Mouse (Mus musculus): ENCODE measurements around the gene Olfr102. TPM values are rescaled to one million over a fixed set of nuclear protein-coding genes. Genes with fewer than 3 reads are reported as not detected.

The Olfr102 gene
- not detected for polyA plus RNA-seq (2015; fragmentation: Illumina TruSeq; extraction: RNeasy Lipid Tissue Mini Kit (QIAGEN cat#74804); ENCODE audit: low read depth, low replicate concordance)

DNA sequence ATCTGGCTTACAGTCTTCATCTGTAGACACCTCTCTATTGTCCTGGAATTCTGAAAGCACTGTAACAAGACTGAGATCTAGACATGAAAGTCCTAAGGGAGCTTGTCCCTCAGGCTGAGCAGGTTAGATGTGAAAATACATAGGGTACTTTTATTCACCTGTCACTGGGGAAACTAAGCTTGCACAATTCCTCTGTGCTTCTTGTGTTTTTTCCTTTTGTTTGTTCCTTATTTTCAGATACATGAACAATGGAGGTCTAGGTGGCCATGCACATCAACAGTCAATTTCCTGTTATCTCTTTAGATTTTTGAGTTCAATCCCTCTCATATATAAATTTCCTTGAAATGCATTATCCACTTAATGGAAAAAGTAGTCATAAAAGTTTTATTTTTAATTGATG is at the start of gene Olfr102:
Olfr102 (minus strand) TSS at position 101 of the 400 bp plus-strand sequence.

DNA sequence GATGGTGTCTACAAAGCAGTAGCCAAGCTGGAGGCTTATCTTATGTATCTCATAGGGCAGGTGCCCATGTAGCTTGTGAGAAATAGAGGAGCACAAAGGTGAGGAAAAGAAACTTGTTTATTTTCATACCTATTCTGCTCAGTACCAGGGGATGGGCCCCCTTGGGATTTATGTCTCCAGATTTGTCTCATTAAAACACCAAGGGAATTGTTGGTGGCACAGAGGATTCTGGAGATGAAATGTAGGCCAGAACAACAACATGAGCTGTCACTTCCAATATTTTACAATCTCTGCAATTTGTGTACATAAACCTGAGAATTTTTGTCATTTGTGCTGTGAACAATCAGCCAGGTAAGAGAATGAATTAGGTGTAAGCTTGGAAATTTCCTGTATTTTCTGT is 42.4 kb upstream of the Olfr102 start, which contains the start of gene Olfr104-ps:
Olfr104-ps (plus strand) TSS at position 301 of the 400 bp plus-strand sequence.

DNA sequence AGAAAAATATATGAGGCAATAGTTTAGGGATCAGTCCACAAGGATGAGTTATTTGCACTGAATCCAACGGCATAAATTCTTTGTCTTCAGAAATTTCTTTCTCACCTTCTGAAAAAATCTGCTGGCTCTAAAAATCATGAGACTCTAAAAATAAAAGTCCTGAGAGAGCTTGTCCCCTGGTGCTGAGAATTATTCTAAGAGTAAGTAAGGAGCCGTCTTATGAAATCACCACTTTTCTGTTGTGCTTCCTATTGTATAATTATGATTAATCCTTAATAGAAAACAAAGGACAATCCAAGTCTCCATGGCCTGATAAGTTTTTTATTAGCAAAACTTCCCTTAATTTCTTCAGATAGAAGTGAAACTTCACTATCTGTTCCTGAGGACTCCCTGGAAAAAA is 22.7 kb upstream of the Olfr102 start, which contains the start of gene Olfr103:
Olfr103 (minus strand) TSS at position 101 of the 400 bp plus-strand sequence.

DNA sequence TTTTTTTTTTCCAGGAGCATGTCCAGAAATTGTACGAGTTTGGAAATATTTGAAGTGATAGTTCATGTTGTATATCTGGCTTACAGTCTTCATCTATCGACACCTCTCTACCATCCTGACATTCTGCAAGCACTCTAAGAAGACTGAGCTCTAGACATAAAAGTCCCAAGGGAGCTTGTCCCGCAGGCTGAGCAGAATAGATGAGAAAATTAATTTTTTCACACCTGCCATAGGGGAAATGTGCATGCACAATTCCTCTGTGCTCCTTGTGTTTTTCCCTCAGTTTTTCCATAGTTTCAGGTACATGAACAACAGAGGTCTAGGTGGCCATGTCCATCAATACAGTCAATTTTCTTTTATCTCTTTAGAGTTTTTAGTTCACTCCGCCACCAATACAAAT is 12.6 kb downstream of the Olfr102 start, which contains the start of gene Olfr101:
Olfr101 (minus strand) TSS at position 101 of the 400 bp plus-strand sequence.

DNA sequence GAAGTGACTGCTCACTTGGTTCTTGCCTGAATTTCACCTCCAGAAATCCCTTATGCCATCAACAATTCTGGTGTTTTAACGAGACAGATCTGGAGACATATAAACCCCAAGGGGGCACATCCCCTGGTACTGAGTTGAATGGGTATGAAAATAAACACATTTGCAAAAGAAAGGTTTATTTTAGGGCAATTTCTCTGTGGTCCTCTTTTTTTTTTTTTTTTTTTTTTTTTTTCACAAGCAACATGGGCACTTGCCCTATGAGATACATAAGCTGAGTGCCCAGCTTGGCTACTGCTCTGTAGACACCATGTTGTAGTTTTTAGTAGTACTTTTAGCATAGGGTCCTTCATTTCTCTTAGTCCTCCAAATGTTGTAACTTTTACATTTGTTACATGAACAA is 33.5 kb downstream of the Olfr102 start, which contains the start of gene Olfr99:
Olfr99 (minus strand) TSS at position 101 of the 400 bp plus-strand sequence.

DNA sequence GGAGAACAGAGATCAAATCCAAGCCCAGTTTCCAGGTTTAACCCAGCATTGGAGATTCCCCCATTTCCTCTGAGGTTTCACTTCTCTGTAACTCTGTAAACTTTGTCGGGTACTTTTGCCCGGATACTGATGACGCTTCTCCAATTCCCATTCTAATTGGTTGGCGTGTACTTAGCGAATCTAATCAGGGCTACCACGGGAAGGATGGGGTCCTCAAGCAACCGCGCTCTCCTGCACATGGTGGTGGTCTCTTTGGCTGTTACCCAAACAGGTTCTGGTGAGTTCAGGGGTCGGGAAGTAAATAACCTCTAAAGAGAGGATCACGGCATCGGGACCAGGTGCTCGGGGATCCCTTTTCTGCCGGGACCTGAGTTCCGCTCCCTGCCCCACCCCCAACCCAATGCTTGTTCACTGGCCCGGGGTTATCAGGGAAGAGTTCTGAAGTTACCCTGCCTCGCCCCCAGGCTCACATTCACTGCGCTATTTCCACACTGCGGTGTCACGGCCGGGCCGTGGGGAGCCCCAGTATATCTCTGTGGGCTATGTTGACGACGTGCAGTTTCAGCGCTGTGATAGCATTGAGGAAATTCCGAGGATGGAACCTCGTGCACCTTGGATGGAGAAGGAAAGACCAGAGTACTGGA is 46.7 kb downstream of the Olfr102 start, which contains the start of gene H2-M3:
H2-M3 (plus strand) TSS at position 163 of the 644 bp plus-strand sequence.

DNA sequence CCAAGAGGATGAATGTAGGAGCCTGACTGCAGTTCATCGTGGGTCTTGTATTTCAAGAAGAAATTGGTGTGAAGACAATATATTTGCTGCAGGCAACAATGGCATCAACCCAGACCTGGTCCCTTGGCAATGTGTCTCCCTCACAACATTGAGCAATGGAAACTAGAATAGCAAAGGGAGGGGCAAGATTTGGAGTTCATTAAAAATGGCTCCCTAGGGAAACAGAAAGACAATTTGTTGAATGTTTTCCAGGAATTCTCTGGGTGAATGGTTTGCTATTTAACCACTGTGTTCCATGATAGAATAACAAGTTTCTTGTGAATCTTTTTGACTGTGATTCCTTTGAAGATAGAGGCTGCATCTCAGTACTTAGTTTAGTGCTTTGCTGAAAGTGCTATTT is 53.2 kb downstream of the Olfr102 start, which contains the start of gene Olfr98:
Olfr98 (minus strand) TSS at position 124 of the 400 bp plus-strand sequence.

Other genes with a start within 250 kb of the Olfr102 start
- gene Olfr90, start 228.6 kb downstream of the Olfr102 start, polyA plus RNA-seq (2015; fragmentation: Illumina TruSeq; extraction: RNeasy Lipid Tissue Mini Kit (QIAGEN cat#74804); ENCODE audit: low read depth, low replicate concordance), result not detected
- gene Olfr91, start 218.8 kb downstream of the Olfr102 start, polyA plus RNA-seq (2015; fragmentation: Illumina TruSeq; extraction: RNeasy Lipid Tissue Mini Kit (QIAGEN cat#74804); ENCODE audit: low read depth, low replicate concordance), result not detected
- not detected for gene Olfr92, start 197.0 kb downstream of the Olfr102 start, polyA plus RNA-seq (2015; fragmentation: Illumina TruSeq; extraction: RNeasy Lipid Tissue Mini Kit (QIAGEN cat#74804); ENCODE audit: low read depth, low replicate concordance)
- not detected for gene Olfr93, start 155.6 kb downstream of the Olfr102 start, polyA plus RNA-seq (2015; fragmentation: Illumina TruSeq; extraction: RNeasy Lipid Tissue Mini Kit (QIAGEN cat#74804); ENCODE audit: low read depth, low replicate concordance)
- not detected for gene Ubd, start 123.2 kb downstream of the Olfr102 start, polyA plus RNA-seq (2015; fragmentation: Illumina TruSeq; extraction: RNeasy Lipid Tissue Mini Kit (QIAGEN cat#74804); ENCODE audit: low read depth, low replicate concordance)
- not detected for gene Olfr94, start 116.1 kb downstream of the Olfr102 start, polyA plus RNA-seq (2015; fragmentation: Illumina TruSeq; extraction: RNeasy Lipid Tissue Mini Kit (QIAGEN cat#74804); ENCODE audit: low read depth, low replicate concordance)
- not detected for gene Olfr95, start 103.9 kb downstream of the Olfr102 start, polyA plus RNA-seq (2015; fragmentation: Illumina TruSeq; extraction: RNeasy Lipid Tissue Mini Kit (QIAGEN cat#74804); ENCODE audit: low read depth, low replicate concordance)
- gene Olfr96, start 96.9 kb downstream of the Olfr102 start, polyA plus RNA-seq (2015; fragmentation: Illumina TruSeq; extraction: RNeasy Lipid Tissue Mini Kit (QIAGEN cat#74804); ENCODE audit: low read depth, low replicate concordance), result not detected
- gene Olfr97, start 79.7 kb downstream of the Olfr102 start, polyA plus RNA-seq (2015; fragmentation: Illumina TruSeq; extraction: RNeasy Lipid Tissue Mini Kit (QIAGEN cat#74804); ENCODE audit: low read depth, low replicate concordance), result not detected
- not detected for gene Olfr98, start 53.3 kb downstream of the Olfr102 start, polyA plus RNA-seq (2015; fragmentation: Illumina TruSeq; extraction: RNeasy Lipid Tissue Mini Kit (QIAGEN cat#74804); ENCODE audit: low read depth, low replicate concordance)
- gene H2-M3, start 46.8 kb downstream of the Olfr102 start, polyA plus RNA-seq (2015; fragmentation: Illumina TruSeq; extraction: RNeasy Lipid Tissue Mini Kit (QIAGEN cat#74804); ENCODE audit: low read depth, low replicate concordance), result 5.0 TPM
- gene Olfr99, start 33.6 kb downstream of the Olfr102 start, polyA plus RNA-seq (2015; fragmentation: Illumina TruSeq; extraction: RNeasy Lipid Tissue Mini Kit (QIAGEN cat#74804); ENCODE audit: low read depth, low replicate concordance), result not detected
- not detected for gene Olfr101, start 12.7 kb downstream of the Olfr102 start, polyA plus RNA-seq (2015; fragmentation: Illumina TruSeq; extraction: RNeasy Lipid Tissue Mini Kit (QIAGEN cat#74804); ENCODE audit: low read depth, low replicate concordance)
- gene Olfr103, start 22.6 kb upstream of the Olfr102 start, polyA plus RNA-seq (2015; fragmentation: Illumina TruSeq; extraction: RNeasy Lipid Tissue Mini Kit (QIAGEN cat#74804); ENCODE audit: low read depth, low replicate concordance), result not detected
- gene Olfr104-ps, start 42.5 kb upstream of the Olfr102 start, polyA plus RNA-seq (2015; fragmentation: Illumina TruSeq; extraction: RNeasy Lipid Tissue Mini Kit (QIAGEN cat#74804); ENCODE audit: low read depth, low replicate concordance), result not detected
- not detected for gene Olfr105-ps, start 62.0 kb upstream of the Olfr102 start, polyA plus RNA-seq (2015; fragmentation: Illumina TruSeq; extraction: RNeasy Lipid Tissue Mini Kit (QIAGEN cat#74804); ENCODE audit: low read depth, low replicate concordance)
- gene Olfr106-ps, start 73.3 kb upstream of the Olfr102 start, polyA plus RNA-seq (2015; fragmentation: Illumina TruSeq; extraction: RNeasy Lipid Tissue Mini Kit (QIAGEN cat#74804); ENCODE audit: low read depth, low replicate concordance), result not detected
- not detected for gene Olfr107, start 82.2 kb upstream of the Olfr102 start, polyA plus RNA-seq (2015; fragmentation: Illumina TruSeq; extraction: RNeasy Lipid Tissue Mini Kit (QIAGEN cat#74804); ENCODE audit: low read depth, low replicate concordance)
- gene Olfr108, start 128.4 kb upstream of the Olfr102 start, polyA plus RNA-seq (2015; fragmentation: Illumina TruSeq; extraction: RNeasy Lipid Tissue Mini Kit (QIAGEN cat#74804); ENCODE audit: low read depth, low replicate concordance), result not detected
- gene Olfr109, start 141.9 kb upstream of the Olfr102 start, polyA plus RNA-seq (2015; fragmentation: Illumina TruSeq; extraction: RNeasy Lipid Tissue Mini Kit (QIAGEN cat#74804); ENCODE audit: low read depth, low replicate concordance), result not detected
- gene H2-M2, start 166.5 kb upstream of the Olfr102 start, polyA plus RNA-seq (2015; fragmentation: Illumina TruSeq; extraction: RNeasy Lipid Tissue Mini Kit (QIAGEN cat#74804); ENCODE audit: low read depth, low replicate concordance), result not detected
- gene Olfr110, start 175.4 kb upstream of the Olfr102 start, polyA plus RNA-seq (2015; fragmentation: Illumina TruSeq; extraction: RNeasy Lipid Tissue Mini Kit (QIAGEN cat#74804); ENCODE audit: low read depth, low replicate concordance), result not detected
- not detected for gene Olfr111, start 191.0 kb upstream of the Olfr102 start, polyA plus RNA-seq (2015; fragmentation: Illumina TruSeq; extraction: RNeasy Lipid Tissue Mini Kit (QIAGEN cat#74804); ENCODE audit: low read depth, low replicate concordance)

Data from brain, adult 10 weeks (tissue).